Mouse (Mus musculus) adrenal gland, postnatal 10 days (tissue): ENCODE data around the gene Cdh16. TPM values are rescaled to one million over a fixed set of nuclear protein-coding genes. Genes with fewer than 3 reads are reported as not detected.

ENCODE experiments used
- DNase-seq: peaks from one replicate; pipeline ENCODE4 v3.0.0; 2021; ENCODE audit warnings: mixed read lengths
- total RNA-seq, 2 experiments: library from RNA; stranded (reverse); gene quantifications; 2 replicates each; pipeline ENCODE4 v1.2.3; 2021

Gene Cdh16
- total RNA-seq, 2 experiments from 2014 or later = 0.12 to 0.66 TPM

DNA sequence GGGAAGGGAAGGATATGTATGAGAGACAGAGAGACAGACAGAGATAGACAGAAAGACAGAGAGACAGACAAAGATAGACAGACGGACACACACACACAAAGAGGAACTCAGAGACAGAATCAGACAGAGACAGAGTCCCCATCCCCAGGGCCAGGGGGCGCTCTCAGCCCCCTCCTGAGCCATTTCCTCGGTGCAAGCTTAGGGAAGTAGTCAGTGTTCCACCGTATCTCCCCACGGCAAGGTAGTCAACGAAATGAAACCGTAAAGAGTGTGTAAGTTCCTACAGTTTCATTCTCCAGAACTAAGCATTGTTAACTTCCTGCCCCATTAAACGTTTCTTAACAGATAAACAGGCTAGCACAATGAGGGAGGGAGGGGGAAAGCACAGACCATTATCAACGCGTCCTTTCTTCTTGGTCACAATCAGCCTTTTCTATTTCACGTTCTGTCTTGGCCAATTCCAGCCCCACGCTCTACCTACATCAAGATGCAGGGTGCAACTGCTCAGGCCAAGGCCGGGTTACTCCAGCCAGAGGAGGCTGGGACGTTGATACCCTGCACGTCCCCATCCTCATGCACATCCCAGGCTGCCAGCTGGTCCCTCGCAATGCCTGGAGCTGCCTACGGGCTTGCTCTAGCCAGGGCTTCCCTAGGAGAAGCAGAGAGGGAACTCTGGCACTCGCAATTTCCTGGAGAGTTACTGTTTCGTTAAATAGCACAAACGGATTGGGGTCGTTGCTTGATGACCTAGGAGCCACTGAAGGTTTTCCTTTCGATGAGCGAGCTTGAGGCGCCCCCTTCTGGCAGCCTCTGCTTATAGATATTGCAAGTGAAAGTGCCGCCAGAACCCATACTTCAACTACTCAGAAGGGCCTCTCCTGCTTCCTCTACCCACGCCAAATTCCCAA lies 53.5 kb downstream of the Cdh16 start:
- peak; percentile 88 for DNase-seq

DNA sequence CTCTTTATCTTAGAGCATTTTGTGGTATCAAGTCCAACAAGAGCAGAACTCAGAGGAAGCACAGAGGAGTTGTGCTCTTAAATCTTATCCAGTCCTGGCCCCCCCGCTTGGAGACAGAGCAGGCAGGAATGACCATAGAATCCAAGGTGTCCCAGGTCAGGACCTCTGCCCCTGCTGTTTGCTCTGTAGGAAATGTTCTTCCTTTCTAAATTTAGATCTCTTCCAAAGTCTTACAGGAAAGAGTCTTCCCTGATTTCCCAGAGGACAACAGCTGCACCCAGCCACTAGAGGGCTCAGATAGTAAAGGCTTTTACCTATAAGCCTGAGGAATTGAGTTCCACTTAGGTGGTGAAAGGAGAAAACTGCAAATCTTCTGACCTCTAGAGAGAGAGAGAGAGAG lies 54.6 kb downstream of the Cdh16 start:
- DNase-seq = peak; percentile 50

DNA sequence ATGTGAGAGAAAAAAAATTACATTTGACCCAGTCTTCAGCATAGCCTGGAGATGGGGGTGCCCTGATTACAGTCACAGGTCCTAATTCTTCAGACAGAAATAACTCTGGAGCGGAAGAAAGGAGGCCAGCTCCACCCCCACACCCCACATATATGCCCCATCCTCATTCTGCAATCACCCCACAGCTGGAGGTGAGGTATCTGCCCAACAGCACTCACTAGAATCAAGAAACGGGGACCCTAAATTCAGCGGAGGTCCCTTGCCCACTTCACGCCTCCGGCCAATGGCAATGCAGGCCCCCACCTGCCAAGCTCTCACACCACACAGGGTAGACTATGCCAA lies 58.8 kb downstream of the Cdh16 start:
- DNase-seq = no peak

- peak; percentile 89 for DNase-seq
Observed at GRCm38 (mm10) chr8:104564633-104565456, 59.4 kb downstream of the Cdh16 start.

- DNase-seq = no peak
Observed at GRCm38 (mm10) chr8:104560731-104561130, 63.5 kb downstream of the Cdh16 start.

GRCm38 (mm10) chr8:104557226-104557625 lies 67.0 kb downstream of the Cdh16 start:
- DNase-seq = no peak

GRCm38 (mm10) chr8:104555191-104555590 lies 69.0 kb downstream of the Cdh16 start:
- no peak for DNase-seq

Other genes with a start within 250 kb of the Cdh16 start
- gene Cmtm4, start 228.6 kb downstream of the Cdh16 start, total RNA-seq = 10 to 100 TPM; 35.4 to 37.8 TPM
- gene Dync1li2, start 181.3 kb downstream of the Cdh16 start, total RNA-seq = 100 to 1,000 TPM; 108 to 128 TPM
- under 1 TPM; 0.09 to 0.12 TPM for gene Terb1, start 114.5 kb downstream of the Cdh16 start, total RNA-seq
- gene Nae1, start 89.8 kb downstream of the Cdh16 start, total RNA-seq = 10 to 100 TPM; 30.4 to 35.0 TPM
- 1 to 10 TPM; 3.0 to 3.2 TPM for gene Car7, start 89.7 kb downstream of the Cdh16 start, total RNA-seq
- gene Pdp2, start 32.9 kb downstream of the Cdh16 start, total RNA-seq = 10 to 100 TPM; 25.1 to 32.4 TPM
- 1 to 10 TPM; 5.6 to 9.1 TPM for gene Rrad, start 6.9 kb upstream of the Cdh16 start, total RNA-seq
- 10 to 100 TPM; 41.0 to 41.3 TPM for gene Ciao2b, start 17.6 kb upstream of the Cdh16 start, total RNA-seq
- 10 to 100 TPM in 1 of 2 experiments, 1 to 10 TPM in 1; 8.1 to 18.5 TPM for gene Ces2a, start 109.6 kb upstream of the Cdh16 start, total RNA-seq
- 1 to 10 TPM; 5.1 to 9.9 TPM for gene Ces2b, start 207.2 kb upstream of the Cdh16 start, total RNA-seq
- gene Ces2c, start 222.7 kb upstream of the Cdh16 start, total RNA-seq = under 1 TPM in 1 of 2 experiments, not detected in 1; 0.42 TPM